Mouse (Mus musculus): ENCODE measurements around the gene Fbxl21. TPM values are rescaled to one million over a fixed set of nuclear protein-coding genes. Genes with fewer than 3 reads are reported as not detected.

The Fbxl21 gene
- polyA plus RNA-seq, 2 experiments from 2014 or later = 1.6 to 2.2 TPM

- ATAC-seq = no peak
Observed at GRCm38 (mm10) chr13:56535570-56535969, 13.3 kb downstream of the Fbxl21 start.

GRCm38 (mm10) chr13:56537026-56537425 lies 14.8 kb downstream of the Fbxl21 start:
- no peak for ATAC-seq

GRCm38 (mm10) chr13:56539846-56540245 lies 17.6 kb downstream of the Fbxl21 start:
- ATAC-seq = no peak

- no peak for ATAC-seq
Observed at GRCm38 (mm10) chr13:56543805-56544204, 21.5 kb downstream of the Fbxl21 start.

GRCm38 (mm10) chr13:56544956-56545355 lies 22.7 kb downstream of the Fbxl21 start:
- no peak for ATAC-seq

GRCm38 (mm10) chr13:56548401-56548800 lies 26.1 kb downstream of the Fbxl21 start, which contains the start of gene Lect2:
Gene Lect2 (minus strand): TSS chr13:56548502.
- no peak for ATAC-seq

- ATAC-seq = no peak
Observed at GRCm38 (mm10) chr13:56549364-56549763, 27.1 kb downstream of the Fbxl21 start.

- no peak for ATAC-seq
Observed at GRCm38 (mm10) chr13:56550574-56550973, 28.3 kb downstream of the Fbxl21 start.

- no peak for ATAC-seq
Observed at GRCm38 (mm10) chr13:56551661-56552060, 29.4 kb downstream of the Fbxl21 start.

- ATAC-seq = no peak
Observed at GRCm38 (mm10) chr13:56553923-56554322, 31.7 kb downstream of the Fbxl21 start.

- ATAC-seq = peak; percentile 53
Observed at GRCm38 (mm10) chr13:56554409-56554808, 32.1 kb downstream of the Fbxl21 start.

- ATAC-seq = no peak
Observed at GRCm38 (mm10) chr13:56555957-56556356, 33.7 kb downstream of the Fbxl21 start.

GRCm38 (mm10) chr13:56556701-56557100 lies 34.4 kb downstream of the Fbxl21 start:
- ATAC-seq = no peak

GRCm38 (mm10) chr13:56558811-56559210 lies 36.5 kb downstream of the Fbxl21 start:
- ATAC-seq = no peak

GRCm38 (mm10) chr13:56559841-56560370 lies 37.6 kb downstream of the Fbxl21 start:
- no peak for ATAC-seq

GRCm38 (mm10) chr13:56561129-56561528 lies 38.9 kb downstream of the Fbxl21 start:
- no peak for ATAC-seq

- no peak for ATAC-seq
Observed at GRCm38 (mm10) chr13:56563075-56563474, 40.8 kb downstream of the Fbxl21 start.

GRCm38 (mm10) chr13:56566336-56566735 lies 44.1 kb downstream of the Fbxl21 start:
- no peak for ATAC-seq

GRCm38 (mm10) chr13:56571645-56572044 lies 49.4 kb downstream of the Fbxl21 start:
- ATAC-seq = no peak

GRCm38 (mm10) chr13:56575074-56575473 lies 52.8 kb downstream of the Fbxl21 start:
- ATAC-seq = no peak

GRCm38 (mm10) chr13:56575701-56576321 lies 53.5 kb downstream of the Fbxl21 start:
- no peak for ATAC-seq

GRCm38 (mm10) chr13:56578097-56578496 lies 55.8 kb downstream of the Fbxl21 start:
- no peak for ATAC-seq

GRCm38 (mm10) chr13:56580450-56580849 lies 58.2 kb downstream of the Fbxl21 start:
- ATAC-seq = no peak

GRCm38 (mm10) chr13:56581512-56581911 lies 59.2 kb downstream of the Fbxl21 start:
- ATAC-seq = no peak

GRCm38 (mm10) chr13:56581961-56582434 lies 59.7 kb downstream of the Fbxl21 start:
- no peak for ATAC-seq
